Mouse (Mus musculus): ENCODE measurements around the gene Dennd1a.
"Not testable (repeated sequence)": the region's sequence is repeated elsewhere in the genome, so short reads cannot be mapped to it uniquely, and the experiment has no call there.

Dennd1a gene

GRCm38 (mm10) chr2:37971726-37972125 lies 315.5 kb downstream of the Dennd1a start:
- DNase-seq (ENCODE audit: low read depth, low spot score): no peak

DNA sequence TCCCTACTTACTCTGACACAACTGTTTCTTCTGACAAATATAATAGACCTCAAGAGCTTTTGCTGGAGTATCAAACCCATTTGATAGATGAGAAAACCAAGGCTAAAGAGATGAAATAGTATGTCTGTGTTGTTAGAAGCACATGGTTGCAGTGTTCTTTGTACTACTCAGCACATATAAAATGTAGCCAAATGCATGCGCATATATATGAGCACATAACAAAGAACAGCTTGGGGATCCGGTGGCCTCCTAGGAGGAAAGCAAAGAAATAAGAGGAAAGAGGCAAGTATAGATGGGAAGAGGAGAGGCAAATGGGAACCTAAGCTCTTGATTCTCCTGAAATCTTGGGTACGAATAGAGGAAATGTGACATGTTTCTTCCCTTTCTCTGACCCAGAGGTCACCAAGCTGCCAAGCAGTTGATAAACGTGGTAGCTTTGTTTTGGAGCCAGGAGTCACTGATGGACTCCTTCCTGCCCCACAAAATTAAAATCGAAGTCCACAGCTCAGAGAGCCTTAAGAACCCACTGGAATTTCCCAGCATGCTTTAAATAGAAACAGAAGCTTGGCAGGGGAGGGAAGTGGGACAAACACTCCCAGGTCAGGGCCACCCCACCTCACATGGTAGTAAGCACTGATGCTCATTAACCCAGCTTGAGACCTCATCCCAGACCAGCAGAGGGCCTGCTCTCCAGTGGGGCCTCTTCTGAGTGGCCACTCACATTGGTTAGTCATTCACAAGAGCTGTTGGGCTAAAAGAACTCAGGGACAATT lies 317.3 kb downstream of the Dennd1a start:
- no peak for DNase-seq (ENCODE audit: low read depth, low spot score)

DNA sequence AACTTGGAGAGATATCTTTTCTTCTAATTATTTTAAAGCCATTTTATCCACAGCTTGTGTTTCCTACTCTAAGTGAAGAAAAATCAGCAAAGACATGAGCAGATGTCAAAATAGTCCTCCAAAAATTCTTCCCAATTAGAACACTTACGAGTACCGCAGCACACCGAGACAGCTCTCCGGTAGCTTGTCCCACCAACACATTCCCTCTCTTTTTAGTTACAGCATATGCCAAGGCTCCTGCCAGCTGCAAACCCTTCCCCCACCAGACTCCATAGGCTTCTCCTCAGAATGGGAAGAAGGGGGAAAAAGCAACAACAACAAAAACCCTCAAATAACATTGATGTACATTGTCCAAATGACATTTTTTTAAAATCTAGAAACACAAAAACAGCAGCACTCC lies 322.7 kb downstream of the Dennd1a start:
- DNase-seq (ENCODE audit: low read depth, low spot score): no peak

- no peak for DNase-seq (ENCODE audit: low read depth, low spot score)
Observed at GRCm38 (mm10) chr2:37963362-37963761, 323.8 kb downstream of the Dennd1a start.

DNA sequence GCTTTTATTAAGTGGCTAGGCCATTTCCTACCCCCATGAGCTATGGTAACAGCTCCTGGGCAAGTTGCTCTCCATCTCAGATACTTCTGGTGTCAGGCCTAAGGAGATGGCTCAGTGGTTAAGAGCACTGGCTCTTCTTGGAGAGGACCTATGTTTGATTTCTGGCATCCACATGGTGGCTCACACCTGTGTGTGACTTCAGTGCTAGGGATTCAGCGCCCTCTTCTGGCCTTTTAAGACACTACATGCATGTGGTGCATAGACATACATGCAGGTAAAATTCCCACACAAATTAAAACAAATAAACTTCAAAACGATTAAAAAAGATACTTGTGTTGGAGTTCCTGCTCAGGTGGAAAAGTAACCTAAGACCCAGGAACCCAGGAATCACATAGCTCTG lies 338.8 kb downstream of the Dennd1a start:
- no peak for DNase-seq (ENCODE audit: low read depth, low spot score)

GRCm38 (mm10) chr2:37945598-37946336 lies 341.4 kb downstream of the Dennd1a start:
- DNase-seq (ENCODE audit: low read depth, low spot score): no peak

GRCm38 (mm10) chr2:37942906-37943305 lies 344.3 kb downstream of the Dennd1a start:
- no peak for DNase-seq (ENCODE audit: low read depth, low spot score)

DNA sequence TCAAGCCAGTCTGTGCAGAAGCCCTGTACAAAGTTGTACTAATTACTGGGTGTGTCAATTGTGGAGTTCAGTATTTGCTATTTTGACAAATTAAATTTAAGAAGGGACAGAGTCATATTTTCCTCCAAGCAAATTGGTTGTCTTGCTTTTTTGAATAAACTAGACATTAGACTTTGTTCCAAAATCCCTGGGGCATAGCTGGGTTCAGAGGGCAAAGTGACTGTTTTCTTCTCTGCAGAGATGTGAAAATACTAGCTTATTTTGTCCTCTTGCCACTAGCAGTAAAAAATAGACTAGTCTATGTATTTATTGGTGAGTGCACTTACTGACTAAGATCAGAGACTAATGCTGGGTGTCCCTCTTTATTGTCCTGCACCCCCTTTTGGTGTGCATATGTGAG lies 345.4 kb downstream of the Dennd1a start:
- DNase-seq (ENCODE audit: low read depth, low spot score): no peak

- DNase-seq (ENCODE audit: low read depth, low spot score): no peak
Observed at GRCm38 (mm10) chr2:37940845-37941361, 346.3 kb downstream of the Dennd1a start.

- no peak for DNase-seq (ENCODE audit: low read depth, low spot score)
Observed at GRCm38 (mm10) chr2:37939997-37940396, 347.2 kb downstream of the Dennd1a start.

GRCm38 (mm10) chr2:37936922-37937321 lies 350.3 kb downstream of the Dennd1a start:
- DNase-seq (ENCODE audit: low read depth, low spot score): not testable (repeated sequence)

DNA sequence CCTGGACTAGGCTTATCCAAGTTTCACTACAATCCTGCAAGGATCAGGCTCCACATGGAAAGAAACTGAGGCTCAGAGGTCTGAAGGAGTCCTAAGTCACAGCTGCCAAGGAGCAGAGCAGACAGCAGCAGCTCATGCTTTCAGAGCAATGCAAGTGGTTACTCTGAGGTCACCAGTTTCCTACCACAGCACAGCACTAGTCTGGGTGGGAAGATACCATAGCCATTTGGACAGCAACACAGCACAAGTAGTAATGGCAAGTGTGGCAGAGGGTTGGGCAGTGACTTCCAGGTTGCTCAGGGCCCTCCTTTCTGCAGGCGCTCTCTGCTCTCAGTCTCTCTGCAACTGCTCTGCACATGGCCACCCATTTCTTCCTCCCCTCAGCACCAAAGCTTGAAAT lies 354.9 kb downstream of the Dennd1a start:
- DNase-seq (ENCODE audit: low read depth, low spot score): no peak

- no peak for DNase-seq (ENCODE audit: low read depth, low spot score)
Observed at GRCm38 (mm10) chr2:37931018-37931930, 355.9 kb downstream of the Dennd1a start.

- DNase-seq (ENCODE audit: low read depth, low spot score): no peak
Observed at GRCm38 (mm10) chr2:37926133-37926503, 361.1 kb downstream of the Dennd1a start.

DNA sequence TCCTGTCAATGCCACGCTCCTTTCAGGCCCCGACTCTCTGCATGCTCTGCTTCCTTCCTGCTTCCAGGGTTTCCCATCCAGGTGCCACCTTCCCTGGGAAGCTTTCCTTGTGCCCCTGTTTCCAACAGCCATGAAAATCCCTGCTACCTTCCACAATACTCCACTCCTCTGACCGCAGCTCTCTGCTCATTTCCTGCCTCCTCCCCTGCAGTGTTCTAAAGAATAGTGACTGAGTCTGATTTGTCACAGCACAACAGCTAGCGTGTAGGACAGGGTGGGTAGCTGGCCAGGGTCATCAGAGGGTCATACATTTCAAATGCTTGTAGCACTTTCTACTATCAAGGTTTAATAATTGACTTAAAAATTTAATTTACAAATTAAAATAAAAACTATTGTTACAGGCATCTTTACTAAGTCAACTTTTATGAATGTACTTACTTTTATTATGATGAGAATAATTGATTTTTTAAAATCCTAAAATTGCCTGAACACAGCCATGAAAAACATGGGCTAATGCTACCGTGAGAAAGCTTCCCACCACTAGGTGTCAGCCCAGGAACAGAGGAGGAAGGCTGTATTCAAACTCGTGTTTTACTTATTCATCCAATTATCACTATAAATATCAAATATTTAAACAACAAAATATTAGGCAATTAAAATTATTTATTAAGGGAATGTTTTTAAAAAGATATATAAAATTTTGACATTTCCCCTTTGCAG lies 361.6 kb downstream of the Dennd1a start:
- peak; percentile 27 for DNase-seq (ENCODE audit: low read depth, low spot score)

DNA sequence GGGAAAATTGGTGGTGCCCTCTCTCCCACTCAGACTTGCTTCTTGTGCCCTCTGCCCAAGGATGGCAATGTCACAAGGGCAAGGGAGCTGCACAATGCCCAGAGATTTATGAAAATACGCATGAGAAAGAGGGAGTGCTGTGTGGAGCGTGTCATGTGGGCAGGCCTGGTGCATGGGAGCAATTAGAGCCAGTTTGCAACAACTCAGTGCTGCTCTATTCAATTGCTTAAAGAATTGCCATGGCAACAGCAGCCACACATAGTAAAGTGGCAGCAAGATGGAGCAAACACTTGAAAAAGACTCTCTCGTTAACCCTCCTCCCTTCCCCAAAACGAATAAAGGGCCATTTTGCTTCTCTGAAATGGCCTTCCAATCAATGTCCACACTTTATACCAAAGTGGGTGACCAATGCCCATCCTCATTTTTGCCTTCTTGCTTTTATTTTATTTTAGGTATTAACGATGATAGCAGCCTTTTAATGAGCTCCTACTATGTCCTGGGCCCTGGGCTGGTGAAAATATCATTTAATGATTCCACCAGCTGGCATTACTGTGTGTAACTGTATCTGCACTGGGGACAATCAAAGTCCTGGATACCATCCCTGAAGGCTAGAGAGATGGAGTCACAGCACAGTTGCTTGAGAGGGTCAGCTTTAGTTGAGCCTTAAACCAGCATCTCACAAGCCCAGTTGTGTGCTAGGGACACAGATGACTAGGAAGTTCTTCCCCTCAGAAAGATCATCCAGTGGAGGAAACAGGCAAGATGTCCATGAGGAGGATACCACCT lies 378.3 kb downstream of the Dennd1a start:
- no peak for DNase-seq (ENCODE audit: low read depth, low spot score)

DNA sequence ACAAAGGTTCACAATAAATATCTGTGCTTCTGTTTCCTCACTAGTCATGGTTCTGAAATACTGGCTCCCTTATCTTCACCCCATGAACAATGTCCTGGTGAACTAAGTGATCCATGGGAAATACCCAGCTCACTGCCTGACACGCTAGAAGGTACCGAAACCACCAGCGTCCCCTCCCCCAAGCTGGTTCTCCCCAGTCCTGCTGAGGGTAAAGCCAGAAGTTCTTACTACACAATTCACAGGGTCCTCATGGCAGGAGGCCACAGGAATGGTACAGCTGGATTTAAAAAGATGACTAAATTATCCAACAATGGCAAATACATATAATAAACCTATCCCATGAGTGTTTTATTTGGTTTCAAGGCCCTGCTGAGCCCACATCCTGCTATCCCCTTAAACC lies 378.9 kb downstream of the Dennd1a start:
- DNase-seq (ENCODE audit: low read depth, low spot score): no peak

GRCm38 (mm10) chr2:37906261-37906660 lies 380.9 kb downstream of the Dennd1a start:
- DNase-seq (ENCODE audit: low read depth, low spot score): no peak

DNA sequence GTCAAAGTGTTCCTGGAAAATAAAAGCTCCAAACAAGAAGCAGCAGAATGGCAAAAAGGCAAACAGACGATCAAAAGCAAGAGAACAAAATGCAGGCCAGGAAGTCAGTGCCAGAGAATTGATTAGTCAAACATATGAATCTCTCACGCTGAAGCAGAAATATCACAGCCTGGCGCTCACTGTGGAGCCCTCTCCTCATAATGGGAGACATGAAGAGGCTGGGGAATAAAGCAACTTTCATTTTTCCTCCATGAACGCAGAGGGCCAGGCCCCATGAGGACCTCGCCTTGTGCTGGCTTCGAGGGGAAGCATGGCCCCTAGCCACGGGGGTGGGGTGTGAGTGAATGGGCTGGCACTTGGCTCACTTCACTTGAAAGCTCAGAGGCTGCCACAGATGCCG lies 383.9 kb downstream of the Dennd1a start:
- DNase-seq (ENCODE audit: low read depth, low spot score): no peak

- no peak for DNase-seq (ENCODE audit: low read depth, low spot score)
Observed at GRCm38 (mm10) chr2:37883214-37883613, 404.0 kb downstream of the Dennd1a start.

Data from retina, postnatal 7 days (tissue).